Mouse (Mus musculus) CH12.LX (cell line): ENCODE measurements around the gene Noa1.
A peak's percentile ranks its signal among the peaks of the same experiment; 100 is the strongest.

Source experiments
- MAFK ChIP-seq: IDR thresholded peaks from 2 replicates; pipeline ENCODE4 v1.6.1; 2011; ENCODE audit warnings: low read length, improper control_type of control experiment; ENCODE audit not compliant: insufficient replicate concordance
- POLR2A ChIP-seq: IDR thresholded peaks from 2 replicates; pipeline ENCODE4 v1.6.1; 2011; ENCODE audit warnings: low read depth, mild to moderate bottlenecking, improper control_type of control experiment, low read length

DNA sequence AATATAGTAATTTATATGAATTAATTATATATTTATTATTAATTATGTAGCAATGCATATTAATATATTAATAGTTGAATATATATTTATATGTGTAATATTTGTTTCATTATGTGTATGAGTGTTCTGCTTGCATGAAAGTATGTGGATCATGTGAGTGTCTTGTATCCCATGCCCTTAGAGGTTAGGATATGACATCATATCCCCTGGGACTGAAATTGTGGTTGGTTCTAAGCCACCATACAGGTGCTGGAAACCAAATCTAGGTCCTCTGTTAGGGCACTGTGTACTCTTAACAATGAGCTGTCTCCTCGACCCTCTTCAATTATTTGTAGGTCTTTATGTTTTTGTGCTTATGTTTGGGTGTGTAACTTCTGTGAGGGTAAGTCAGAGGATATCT, 56.7 kb downstream of the Noa1 start:
- TF ChIP-seq POLR2A (no peak), MAFK (peak; percentile 53; the same call in 1 of the 2 replicates)
